Mouse (Mus musculus) forebrain, embryonic 13.5 days (tissue): Measurements from ENCODE around the gene Bcl10. TPM values are rescaled to one million over a fixed set of nuclear protein-coding genes. Genes with fewer than 3 reads are reported as not detected.

Experiments
- ATAC-seq: fragments of 200-750 bp; cut with Nextera tagmentation; 2 replicates; pipeline ENCODE4 v1.8.0; 2017
- H3K27ac ChIP-seq: fragments of 300-500 bp; sonication (generic); 2 replicates; pipeline ENCODE4 v1.5.1; 2015; ENCODE audit warnings: inconsistent platforms, mild to moderate bottlenecking, moderate library complexity
- H3K27me3 ChIP-seq: fragments of 300-500 bp; sonication (generic); 2 replicates; pipeline ENCODE4 v1.6.1; 2015; ENCODE audit warnings: mild to moderate bottlenecking, inconsistent platforms
- H3K36me3 ChIP-seq: fragments of 300-500 bp; sonication (generic); 2 replicates; pipeline ENCODE4 v1.6.1; 2015; ENCODE audit warnings: mild to moderate bottlenecking, inconsistent platforms; ENCODE audit not compliant: poor library complexity, severe bottlenecking
- H3K4me1 ChIP-seq: fragments of 300-500 bp; sonication (generic); 2 replicates; pipeline ENCODE4 v1.6.1; 2015; ENCODE audit warnings: inconsistent platforms
- H3K4me2 ChIP-seq: fragments of 300-500 bp; sonication (generic); 2 replicates; pipeline ENCODE4 v1.6.1; 2015; ENCODE audit warnings: inconsistent platforms, mild to moderate bottlenecking, moderate library complexity
- H3K4me3 ChIP-seq: fragments of 300-500 bp; sonication (generic); 2 replicates; pipeline ENCODE4 v1.5.1; 2015; ENCODE audit warnings: mild to moderate bottlenecking, inconsistent platforms
- H3K9ac ChIP-seq: fragments of 300-500 bp; sonication (generic); 2 replicates; pipeline ENCODE4 v1.6.1; 2015; ENCODE audit warnings: mild to moderate bottlenecking, inconsistent platforms
- H3K9me3 ChIP-seq: fragments of 300-500 bp; sonication (generic); replicated peaks from 2 replicates; pipeline ENCODE4 v1.6.1; 2016; ENCODE audit warnings: inconsistent platforms
- WGBS: fragments of 180-500 bp; shearing (Covaris S2); methylation state at CpG from one replicate; pipeline ENCODE4 v1.1.7; 2015; 5-methylcytosine and 5-hydroxymethylcytosine counted together
- polyA plus RNA-seq: library from polyadenylated mRNA; unstranded; fragments of >200 nt; fragmentation: Nextera tagmentation; extraction: Ambion mirVana; gene quantifications from 2 replicates; pipeline ENCODE4 v1.2.1, GENCODE M21; 2015

Bcl10 gene
- polyA plus RNA-seq, 1 experiment from 2014 or later, result 45.4 TPM

GRCm38 (mm10) chr3:145916826-145917225 is 5.8 kb upstream of the Bcl10 start:
- ATAC-seq, result no peak
- Histone ChIP-seq H3K9ac (no peak overlapping the region), H3K4me2 (no peak overlapping the region), H3K36me3 (no peaks in the 10 kb centered on the region), H3K27me3 (no peaks in the 10 kb centered on the region), H3K9me3 (no peaks in the 10 kb centered on the region), H3K4me1 (no peaks in the 10 kb centered on the region), H3K4me3 (no peak overlapping the region), H3K27ac (no peak overlapping the region)
- 89% methylated on average over 4 of the region's 4 CpGs for WGBS

DNA sequence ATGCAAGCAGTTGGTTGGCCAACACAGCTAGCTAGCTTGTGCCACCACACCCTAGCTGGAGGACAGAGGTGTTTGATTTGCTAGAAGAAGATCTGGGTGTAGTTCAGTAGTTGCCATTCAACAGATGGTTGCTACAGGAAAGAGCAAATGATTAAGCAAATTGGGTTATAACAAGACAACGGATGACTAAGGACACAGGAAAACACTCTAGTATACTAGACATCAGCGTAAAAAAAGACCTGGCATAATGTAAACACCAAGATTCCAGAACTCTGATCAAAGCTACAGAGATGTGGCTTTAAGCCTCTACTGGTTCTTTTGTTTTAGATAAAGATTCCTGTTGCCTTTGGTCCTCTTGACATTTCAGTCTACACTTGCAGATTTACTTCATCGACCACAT is 367 bp downstream of the Bcl10 start:
- Histone ChIP-seq H3K36me3 (peaks cover 5% of the 10 kb centered on the region), H3K4me1 (peaks cover 19% of the 10 kb centered on the region), H3K27ac (no peak overlapping the region), H3K4me3 (no peak overlapping the region), H3K27me3 (peaks cover 3% of the 10 kb centered on the region; the same call in 1 of the 2 replicates), H3K4me2 (no peak overlapping the region), H3K9ac (no peak overlapping the region), H3K9me3 (no peaks in the 10 kb centered on the region)
- WGBS, result 85% methylated on average over 3 of the region's 3 CpGs
- ATAC-seq, result no peak

DNA sequence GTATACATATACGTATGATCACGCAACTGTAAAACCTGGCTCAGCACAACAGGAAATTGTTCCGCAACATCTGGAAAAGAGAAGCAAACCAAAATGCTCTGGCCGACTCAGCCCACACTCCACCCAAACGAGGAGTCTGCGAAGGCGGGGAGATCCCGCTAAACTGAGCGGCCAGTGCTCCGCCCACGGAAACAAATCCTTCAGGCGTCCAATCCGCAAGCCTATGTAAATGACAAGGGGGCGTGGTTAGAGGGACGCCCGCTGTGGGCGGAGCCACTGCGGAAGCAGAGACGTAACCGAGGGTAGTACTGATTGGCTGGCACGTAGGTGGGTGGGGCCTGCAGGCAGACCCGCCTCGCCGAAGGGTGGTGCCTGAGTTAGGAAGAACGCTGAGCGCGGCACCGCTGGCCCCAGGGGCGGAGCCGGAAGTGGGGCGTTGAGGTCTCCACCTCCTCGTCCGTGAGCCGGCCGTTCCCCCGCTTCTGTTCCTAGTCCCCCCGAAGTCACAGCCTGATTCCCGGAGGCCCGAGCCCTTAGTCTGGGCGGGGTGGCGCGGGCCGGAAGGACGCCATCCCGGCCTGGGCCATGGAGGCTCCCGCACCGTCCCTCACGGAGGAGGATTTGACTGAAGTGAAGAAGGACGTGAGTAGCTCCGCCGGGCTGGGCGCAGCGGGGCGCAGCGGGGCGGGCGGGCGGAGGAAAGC is 1.4 kb downstream of the Bcl10 start:
- H3K36me3 ChIP-seq, result peaks cover 8% of the 10 kb centered on the region
- peak overlapping the region; percentile 87 for H3K9ac ChIP-seq
- H3K27ac ChIP-seq, result peak overlapping the region; percentile 93
- H3K27me3 ChIP-seq, result peaks cover 3% of the 10 kb centered on the region; the same call in 1 of the 2 replicates
- H3K4me1 ChIP-seq, result peaks cover 19% of the 10 kb centered on the region
- H3K4me3 ChIP-seq, result peak overlapping the region; percentile 86
- H3K4me2 ChIP-seq, result peak overlapping the region; percentile 75
- WGBS, result under 1% methylated on average over 58 of the region's 58 CpGs
- peak; percentile 100 for ATAC-seq
- H3K9me3 ChIP-seq, result no peaks in the 10 kb centered on the region

- Histone ChIP-seq H3K4me1 (peaks cover 19% of the 10 kb centered on the region), H3K4me3 (peak overlapping the region; percentile 86), H3K9me3 (no peaks in the 10 kb centered on the region), H3K27me3 (peaks cover 3% of the 10 kb centered on the region; the same call in 1 of the 2 replicates), H3K4me2 (peak overlapping the region; percentile 75), H3K9ac (peak overlapping the region; percentile 87), H3K27ac (peak overlapping the region; percentile 93), H3K36me3 (peaks cover 8% of the 10 kb centered on the region)
- ATAC-seq, result no peak; the same call in 1 of the 2 replicates
- WGBS, result 4% methylated on average over 39 of the region's 39 CpGs
Observed at GRCm38 (mm10) chr3:145924649-145925337, 2.2 kb downstream of the Bcl10 start.

DNA sequence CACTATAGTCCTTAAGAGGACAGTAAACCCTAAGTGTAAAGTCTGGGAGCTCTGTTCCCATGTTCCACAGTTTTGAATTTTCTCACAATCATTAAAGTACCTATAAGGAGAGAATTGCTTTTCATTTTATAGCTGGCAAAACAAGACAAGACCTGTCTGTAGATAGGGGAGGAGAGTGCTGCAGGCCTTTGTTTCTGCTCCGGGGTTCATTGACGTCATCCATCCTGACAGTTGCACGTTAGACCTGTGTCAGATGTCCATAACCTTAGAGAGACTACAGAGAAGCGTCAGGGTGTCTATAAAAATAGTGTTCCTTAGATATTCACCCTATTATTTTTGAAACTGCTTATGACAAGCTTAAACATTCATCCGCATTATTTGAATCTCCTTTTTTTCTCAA is 2.9 kb downstream of the Bcl10 start:
- Histone ChIP-seq H3K27me3 (peaks cover 3% of the 10 kb centered on the region; the same call in 1 of the 2 replicates), H3K4me3 (peak overlapping the region; percentile 86), H3K27ac (no peak overlapping the region), H3K4me2 (peak overlapping the region; percentile 75), H3K4me1 (peaks cover 19% of the 10 kb centered on the region), H3K9ac (peak overlapping the region; percentile 87), H3K9me3 (no peaks in the 10 kb centered on the region), H3K36me3 (peaks cover 9% of the 10 kb centered on the region)
- WGBS, result 73% methylated on average over 5 of the region's 5 CpGs
- ATAC-seq, result no peak

DNA sequence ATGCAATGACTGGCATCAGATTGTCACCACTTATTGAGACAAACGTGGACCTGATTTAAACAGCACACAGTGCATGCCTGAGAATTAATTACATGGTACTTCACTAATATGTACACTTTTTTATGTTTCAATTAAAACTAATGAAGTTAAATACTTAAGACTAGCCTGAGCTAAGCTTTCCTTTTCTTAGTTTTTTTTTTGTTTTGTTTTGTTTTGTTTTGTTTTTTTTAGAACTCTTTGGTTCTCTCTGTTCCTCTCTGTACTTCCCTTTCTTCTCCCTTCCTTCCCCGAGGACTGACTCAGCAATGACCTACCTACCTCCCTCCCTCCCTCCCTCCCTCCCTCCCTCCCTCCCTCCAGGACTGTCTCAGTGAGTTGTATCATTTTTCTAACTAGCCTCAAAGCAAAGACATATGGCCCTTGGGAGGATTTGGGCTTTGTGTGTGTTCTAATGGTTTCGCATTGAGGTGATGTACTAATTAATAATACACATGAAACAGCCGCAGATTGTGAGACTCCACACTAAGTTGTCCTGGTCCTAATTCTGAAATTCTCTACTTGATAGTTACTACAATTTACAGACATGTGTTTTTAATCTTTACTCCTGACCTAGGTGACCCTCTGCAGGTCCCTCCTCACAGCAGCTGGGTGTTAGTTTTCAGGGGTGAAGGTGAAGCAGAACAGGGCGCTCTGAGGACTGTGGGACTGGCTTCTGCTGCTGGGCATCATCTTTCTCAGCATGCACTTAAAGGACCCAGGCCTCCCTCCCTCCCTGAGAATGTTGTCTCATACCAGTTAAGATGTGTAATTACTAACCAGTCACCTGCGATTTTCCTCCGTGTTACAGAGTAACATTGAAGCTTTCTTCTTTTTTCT is 7.2 kb downstream of the Bcl10 start:
- 79% methylated on average over 7 of the region's 7 CpGs for WGBS
- Histone ChIP-seq H3K27ac (no peak overlapping the region), H3K9me3 (no peaks in the 10 kb centered on the region), H3K27me3 (no peaks in the 10 kb centered on the region), H3K4me2 (no peak overlapping the region), H3K4me1 (peaks cover 18% of the 10 kb centered on the region), H3K9ac (no peak overlapping the region), H3K36me3 (peaks cover 46% of the 10 kb centered on the region), H3K4me3 (no peak overlapping the region)
- ATAC-seq, result no peak

- peaks cover 7% of the 10 kb centered on the region for H3K4me1 ChIP-seq
- WGBS, result 88% methylated on average over 9 of the region's 9 CpGs
Observed at GRCm38 (mm10) chr3:145933845-145934244, 11.2 kb downstream of the Bcl10 start.

DNA sequence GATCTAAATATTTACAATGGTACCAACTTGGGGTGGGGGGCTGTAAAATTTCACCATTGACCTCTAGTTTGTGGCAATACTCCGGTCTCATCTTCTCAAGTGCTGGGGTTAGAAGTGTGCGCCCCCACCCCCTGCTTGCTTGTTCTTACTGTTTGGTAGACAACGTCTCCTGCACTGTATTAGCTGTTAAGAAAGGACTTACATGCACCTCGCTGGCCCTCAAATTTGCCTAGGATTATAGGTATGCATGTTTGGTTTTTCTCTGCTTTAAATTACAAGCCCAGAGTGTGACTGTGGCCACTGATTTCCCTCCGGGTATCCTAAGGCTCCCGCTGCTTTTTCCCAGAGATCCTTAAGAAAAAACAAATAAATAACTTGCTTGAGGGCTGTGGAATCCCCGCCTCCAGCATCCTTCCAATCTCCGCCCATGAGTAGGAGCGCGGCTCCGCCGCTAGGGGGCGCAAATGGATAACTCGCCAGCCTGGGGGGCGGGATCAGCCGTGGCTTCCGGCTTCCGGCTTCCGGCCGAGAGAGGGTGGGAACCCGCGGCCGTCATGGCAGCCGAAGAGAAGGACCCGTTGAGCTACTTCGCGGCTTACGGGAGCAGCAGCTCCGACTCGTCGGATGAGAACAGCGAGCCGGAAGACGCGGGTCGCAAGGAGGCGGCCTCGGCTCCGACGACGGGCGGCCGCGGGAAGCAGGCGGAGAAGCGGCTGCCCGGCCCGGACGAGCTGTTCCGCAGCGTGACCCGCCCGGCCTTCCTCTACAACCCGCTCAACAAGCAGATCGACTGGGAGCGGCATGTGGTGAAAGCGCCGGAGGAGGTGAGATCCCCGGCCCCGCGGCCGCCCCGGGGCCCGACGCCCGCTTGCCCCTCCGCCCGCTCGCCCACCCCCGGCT is 15.2 kb downstream of the Bcl10 start, which contains the start of gene 2410004B18Rik:
Gene 2410004B18Rik (plus strand): TSS at position 510 of the 900 bp plus-strand sequence.
- peak within 1 kb of the TSS; percentile 83 for H3K4me2 ChIP-seq
- no peaks in the 10 kb centered on the region for H3K27me3 ChIP-seq
- peaks cover 42% of the 10 kb centered on the region for H3K36me3 ChIP-seq
- H3K9ac ChIP-seq, result peak within 1 kb of the TSS; percentile 97
- peak within 1 kb of the TSS; percentile 63 for H3K27ac ChIP-seq
- H3K9me3 ChIP-seq, result no peaks in the 10 kb centered on the region
- peak; percentile 97 for ATAC-seq
- H3K4me3 ChIP-seq, result peak within 1 kb of the TSS; percentile 98
- peaks cover 32% of the 10 kb centered on the region for H3K4me1 ChIP-seq
- 2% methylated on average over 59 of the region's 70 CpGs for WGBS

More at GRCm38 (mm10) chr3:145933845-145934244, 11.2 kb downstream of the Bcl10 start:
- no peak for ATAC-seq
- Histone ChIP-seq H3K4me2 (no peak overlapping the region), H3K36me3 (peaks cover 40% of the 10 kb centered on the region), H3K27me3 (no peaks in the 10 kb centered on the region), H3K4me3 (no peak overlapping the region), H3K27ac (no peak overlapping the region), H3K9me3 (no peaks in the 10 kb centered on the region), H3K9ac (no peak overlapping the region)

GRCm38 (mm10) chr3:145938405-145939349 is 16.1 kb downstream of the Bcl10 start:
- H3K4me1 ChIP-seq, result peaks cover 35% of the 10 kb centered on the region
- H3K9ac ChIP-seq, result peak overlapping the region; percentile 97
- H3K4me2 ChIP-seq, result peak overlapping the region; percentile 83
- peak; percentile 16 for ATAC-seq
- WGBS, result 20% methylated on average over 45 of the region's 50 CpGs
- H3K4me3 ChIP-seq, result peak overlapping the region; percentile 98
- no peaks in the 10 kb centered on the region for H3K9me3 ChIP-seq
- peaks cover 35% of the 10 kb centered on the region for H3K36me3 ChIP-seq
- H3K27ac ChIP-seq, result peak overlapping the region; percentile 63
- H3K27me3 ChIP-seq, result no peaks in the 10 kb centered on the region

DNA sequence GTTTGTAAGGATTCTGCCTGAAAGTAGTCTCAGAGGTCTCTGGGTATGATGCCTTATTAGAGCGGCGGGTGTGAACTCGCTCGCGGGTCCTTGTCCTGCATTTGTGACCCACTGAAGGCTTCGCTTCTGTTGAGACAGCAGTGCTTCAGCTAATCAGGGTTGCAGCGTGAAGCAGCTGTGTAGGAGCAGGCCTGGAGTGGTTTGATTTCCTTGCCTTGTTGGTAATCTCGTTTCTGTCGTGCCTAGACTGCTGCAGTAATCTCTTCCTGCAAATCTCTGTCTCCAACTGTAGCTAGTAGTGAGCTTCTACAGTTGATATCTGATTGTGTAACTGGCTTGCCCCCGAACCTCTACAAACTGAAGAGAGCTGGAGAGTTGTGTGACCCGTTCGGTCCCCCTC is 16.8 kb downstream of the Bcl10 start:
- ATAC-seq, result no peak
- Histone ChIP-seq H3K4me2 (peak overlapping the region; percentile 83), H3K27me3 (no peaks in the 10 kb centered on the region), H3K27ac (no peak overlapping the region), H3K9me3 (no peaks in the 10 kb centered on the region), H3K4me1 (peaks cover 35% of the 10 kb centered on the region), H3K9ac (peak overlapping the region; percentile 97), H3K4me3 (peak overlapping the region; percentile 98), H3K36me3 (peaks cover 37% of the 10 kb centered on the region)
- WGBS, result 86% methylated on average over 12 of the region's 12 CpGs
